Mouse (Mus musculus) megakaryocyte progenitor cell, adult 5-6 weeks (primary cell): ENCODE measurements at regions not wholly inside any gene's neighbourhood (a gene's known extent, or its start where the extent isn't known, plus 50 kb on each side); places are given as distances from the start of the nearest gene placed in this dataset.

Source experiments
- ATAC-seq: replicated peaks from 2 replicates; pipeline ENCODE4 v1.8.0; 2016; ENCODE audit warnings: mild to moderate bottlenecking, moderate TSS enrichment, inconsistent platforms; ENCODE audit not compliant: poor library complexity

DNA sequence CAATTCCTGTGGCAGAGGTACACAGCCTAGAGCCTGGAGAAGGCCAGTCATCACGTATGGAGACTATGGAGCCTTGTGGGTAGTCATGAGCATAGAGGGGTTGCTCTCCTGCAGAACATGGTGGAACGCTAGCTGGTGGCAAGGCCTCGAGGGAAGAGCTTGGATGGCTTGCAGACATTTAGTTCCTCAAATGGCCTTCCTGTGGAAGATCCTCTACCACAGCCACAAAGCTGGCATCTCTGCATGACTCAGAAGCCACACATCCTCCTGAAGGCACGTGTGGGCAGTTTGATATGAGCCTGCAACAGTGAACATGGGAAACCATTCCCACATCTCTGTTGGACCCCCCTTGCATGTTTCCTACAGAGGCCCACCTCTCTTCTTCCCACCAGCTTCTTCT is 547.9 kb upstream of the Lrrc6 start:
- peak; percentile 91 for ATAC-seq

DNA sequence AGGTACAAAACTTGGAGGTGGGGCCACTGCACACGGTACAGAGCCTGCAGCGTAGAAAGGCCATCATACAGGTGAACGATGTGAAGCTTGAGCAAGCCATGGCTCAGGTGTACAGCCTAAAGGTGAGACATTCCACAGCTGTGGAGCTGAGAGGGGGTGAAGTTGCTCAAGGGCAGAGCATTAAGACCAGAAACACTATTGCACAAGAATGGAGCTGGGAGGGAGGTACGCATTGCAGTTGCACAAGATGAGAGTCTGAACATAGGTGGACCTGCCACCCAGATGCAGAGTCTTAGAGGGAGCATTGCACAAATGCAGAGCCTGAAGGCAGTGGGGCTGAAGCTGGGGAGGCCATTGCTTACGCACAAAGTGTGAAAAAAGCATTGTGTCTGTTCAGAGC is 547.4 kb upstream of the Lrrc6 start:
- ATAC-seq: peak; percentile 75

DNA sequence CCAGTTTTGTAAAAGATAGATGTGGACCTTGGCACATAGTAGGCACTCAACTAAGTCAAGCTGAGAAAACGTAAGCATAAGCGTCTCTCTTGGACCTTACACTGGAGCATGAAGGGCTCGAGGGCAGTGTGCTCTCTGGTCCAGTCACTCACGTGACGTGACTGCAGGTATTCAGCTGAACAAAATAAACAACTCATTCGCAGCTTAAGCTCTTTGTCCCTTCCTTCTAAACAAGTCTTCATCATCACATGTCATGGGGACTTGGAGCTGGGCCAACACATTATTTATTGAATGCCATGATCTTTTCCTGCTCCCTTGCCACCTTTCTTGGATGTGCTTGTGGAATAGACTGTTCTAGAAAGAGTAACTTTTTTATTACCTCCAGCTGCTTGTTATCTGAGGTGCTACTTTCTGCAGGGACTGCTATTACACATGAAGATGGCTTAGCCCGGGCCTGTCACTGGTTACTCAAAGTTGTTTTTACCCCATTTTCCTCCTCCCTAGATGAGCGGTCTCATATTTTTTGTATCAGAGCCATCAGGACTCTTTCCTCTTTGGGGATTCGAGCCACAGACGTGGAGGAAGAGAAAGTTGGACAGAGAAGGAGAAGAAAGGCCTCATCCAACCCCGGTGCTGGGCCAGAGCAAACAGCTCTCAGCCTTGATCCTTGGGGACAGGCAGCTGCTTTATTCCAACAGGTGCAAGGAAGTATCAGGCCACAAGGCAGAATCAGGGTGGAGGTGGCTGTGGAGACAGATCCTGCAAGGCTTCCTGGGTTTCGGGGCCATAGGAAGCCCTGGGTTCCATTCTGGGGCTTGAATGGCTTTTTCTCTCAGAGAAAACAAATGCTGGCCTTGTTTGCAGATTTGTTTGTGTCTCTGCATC is 545.5 kb upstream of the Lrrc6 start:
- ATAC-seq: no peak

DNA sequence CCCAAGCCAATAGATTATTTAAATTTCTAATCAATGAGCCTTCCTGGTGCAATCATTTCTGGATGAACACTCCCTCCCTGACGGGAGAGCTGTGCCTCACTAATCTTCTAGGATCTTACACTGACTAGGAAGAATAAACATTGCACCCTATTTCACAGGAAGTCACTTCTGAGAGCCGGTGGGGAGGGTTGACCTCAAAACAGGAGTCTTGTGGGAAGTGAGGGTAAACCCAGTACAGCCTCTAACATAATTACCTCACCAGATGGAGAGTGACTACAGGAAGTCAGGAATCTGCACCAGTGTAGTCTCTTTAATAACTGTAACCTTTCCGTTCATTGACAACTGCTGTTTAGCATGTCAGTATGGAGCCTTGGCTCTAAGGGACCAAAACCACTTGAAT is 544.6 kb upstream of the Lrrc6 start:
- peak; percentile 57 for ATAC-seq

DNA sequence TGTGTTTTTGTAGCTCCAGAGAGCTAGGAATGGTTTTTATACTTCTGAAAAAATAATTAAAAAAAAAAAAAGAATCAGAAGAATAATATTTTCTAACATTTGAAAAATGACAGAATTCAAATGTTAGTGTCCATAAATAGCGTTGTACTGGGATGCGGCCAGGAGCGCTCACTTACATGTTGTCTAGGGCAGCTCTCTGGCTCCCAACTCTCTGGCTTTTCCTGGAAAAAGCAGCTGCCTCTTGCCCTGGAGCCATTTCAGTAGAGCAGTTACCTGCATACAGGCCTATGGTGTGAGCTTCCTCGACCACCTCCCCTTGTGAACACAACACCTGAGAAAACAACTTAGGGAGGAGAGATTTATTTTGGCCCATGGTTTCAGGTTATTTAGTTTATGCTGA is 544.1 kb upstream of the Lrrc6 start:
- no peak for ATAC-seq

DNA sequence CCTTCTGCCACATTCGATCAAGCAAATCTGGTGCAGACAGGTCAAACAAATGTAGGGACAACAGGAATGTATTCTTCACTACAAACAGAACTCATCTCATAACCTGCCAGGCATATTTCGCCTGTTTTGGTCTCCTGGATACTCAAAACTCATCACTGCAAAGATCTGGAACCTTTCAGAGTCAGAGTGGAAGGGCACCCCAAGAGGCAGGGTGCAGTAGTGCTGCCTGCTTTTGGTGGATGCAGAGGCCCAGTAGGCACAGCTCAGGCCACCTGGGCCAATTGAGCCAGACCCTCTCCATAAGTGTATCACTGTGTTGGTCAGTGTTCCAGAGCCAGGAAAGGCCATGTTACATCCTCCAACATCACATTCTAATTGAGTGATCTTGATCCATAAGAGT is 541.4 kb upstream of the Lrrc6 start:
- peak; percentile 44 for ATAC-seq

DNA sequence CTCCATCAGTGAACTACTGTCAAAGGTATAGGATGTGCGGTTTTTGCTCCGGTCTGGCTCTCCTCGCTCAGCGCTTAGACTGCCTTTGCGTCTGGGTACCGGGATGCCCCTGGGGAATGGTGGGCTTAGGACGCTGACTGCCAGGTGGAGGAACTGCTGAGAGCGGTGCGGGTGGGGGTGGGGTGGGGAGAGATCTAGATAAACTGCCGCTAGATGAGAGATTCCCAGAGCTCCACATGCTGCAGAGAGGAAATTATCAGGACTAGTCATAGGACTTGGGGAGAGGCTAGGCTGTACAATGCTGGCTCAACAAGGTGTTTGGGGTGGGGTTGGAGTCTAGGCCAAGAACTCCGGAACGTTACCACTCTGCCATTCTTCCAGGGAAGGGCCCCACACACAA is 539.5 kb upstream of the Lrrc6 start:
- ATAC-seq: no peak

DNA sequence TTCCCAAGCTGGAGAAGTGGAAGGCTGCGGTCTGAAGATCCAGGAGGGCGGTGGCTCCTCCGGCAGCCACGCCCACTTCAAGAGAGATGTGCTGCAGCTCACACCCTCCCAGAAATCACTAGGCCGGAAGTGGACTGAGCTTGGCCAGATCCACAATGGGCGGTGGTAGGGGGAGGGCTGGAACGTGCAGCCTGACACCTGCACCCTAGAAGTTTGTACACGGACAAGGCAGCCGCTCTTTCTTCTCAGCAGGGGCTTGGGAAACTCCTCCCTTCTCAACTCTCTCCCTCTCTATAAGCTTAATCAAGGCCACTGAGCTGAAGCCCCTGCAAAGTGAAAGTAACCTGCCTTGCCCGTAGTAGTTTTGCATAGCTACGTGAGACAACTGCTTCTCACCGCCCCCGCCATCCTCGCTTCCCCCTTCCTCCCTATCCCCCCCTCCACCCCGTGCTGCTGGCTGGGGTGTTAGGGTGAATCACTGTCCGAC is 538.8 kb upstream of the Lrrc6 start:
- ATAC-seq: peak; percentile 75

DNA sequence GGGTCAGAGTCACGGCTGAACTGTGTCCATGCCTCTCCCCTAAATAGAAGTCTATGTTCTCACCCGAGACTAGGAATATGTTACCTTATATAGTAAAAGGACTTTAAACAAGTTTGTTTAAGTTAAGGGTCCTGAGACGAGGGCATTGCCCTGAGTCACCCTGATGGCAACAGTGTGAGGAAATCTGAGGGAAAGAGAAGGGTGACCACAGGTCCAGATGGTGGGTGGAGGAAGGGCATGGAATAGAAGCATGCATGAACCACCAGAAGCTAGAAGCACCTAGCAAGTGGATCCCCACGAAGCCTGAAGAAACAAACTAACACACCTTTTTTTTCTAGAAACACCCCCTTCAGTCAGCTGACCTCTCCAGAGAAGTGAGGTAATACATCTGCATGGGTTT is 536.9 kb upstream of the Lrrc6 start:
- peak; percentile 57 for ATAC-seq

DNA sequence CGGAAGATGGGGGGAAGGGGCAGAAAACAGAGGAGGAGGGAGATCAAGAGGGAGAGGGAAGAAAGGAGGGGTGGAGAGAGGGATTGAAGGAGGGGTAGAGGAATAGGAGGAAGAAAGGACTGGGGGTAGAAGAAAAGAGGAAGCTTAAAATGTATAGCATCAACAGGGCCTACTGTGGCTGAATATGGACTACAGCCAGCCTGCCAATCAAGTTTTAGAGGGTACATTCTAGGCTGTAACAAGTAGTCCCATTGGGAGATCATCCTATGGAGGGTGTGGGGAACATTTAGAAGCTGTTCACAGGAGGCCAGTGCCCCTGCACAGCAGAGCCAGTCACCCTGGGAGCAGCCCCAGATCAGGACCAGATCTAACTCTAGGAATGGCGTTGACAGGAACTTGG is 535.6 kb upstream of the Lrrc6 start:
- ATAC-seq: no peak

DNA sequence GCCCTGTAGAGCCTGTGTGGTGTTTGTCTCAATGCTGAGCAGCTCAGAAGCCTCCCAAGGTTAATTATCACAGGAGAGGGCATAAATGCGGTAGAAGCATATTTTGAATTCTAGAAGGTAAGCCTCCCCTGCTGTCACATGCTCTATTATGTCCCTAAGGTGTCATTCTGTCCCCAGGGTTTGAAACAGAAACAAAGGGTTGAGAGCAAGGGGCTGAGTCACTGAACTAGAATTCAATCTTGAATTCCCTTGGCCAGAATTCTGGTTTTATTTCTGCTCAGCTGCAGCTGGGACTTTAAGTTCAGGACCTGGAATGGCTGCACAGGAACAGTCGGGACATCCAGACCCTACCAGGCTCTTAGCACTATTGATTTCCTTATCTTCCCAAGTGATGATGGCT is 533.2 kb upstream of the Lrrc6 start:
- no peak for ATAC-seq

DNA sequence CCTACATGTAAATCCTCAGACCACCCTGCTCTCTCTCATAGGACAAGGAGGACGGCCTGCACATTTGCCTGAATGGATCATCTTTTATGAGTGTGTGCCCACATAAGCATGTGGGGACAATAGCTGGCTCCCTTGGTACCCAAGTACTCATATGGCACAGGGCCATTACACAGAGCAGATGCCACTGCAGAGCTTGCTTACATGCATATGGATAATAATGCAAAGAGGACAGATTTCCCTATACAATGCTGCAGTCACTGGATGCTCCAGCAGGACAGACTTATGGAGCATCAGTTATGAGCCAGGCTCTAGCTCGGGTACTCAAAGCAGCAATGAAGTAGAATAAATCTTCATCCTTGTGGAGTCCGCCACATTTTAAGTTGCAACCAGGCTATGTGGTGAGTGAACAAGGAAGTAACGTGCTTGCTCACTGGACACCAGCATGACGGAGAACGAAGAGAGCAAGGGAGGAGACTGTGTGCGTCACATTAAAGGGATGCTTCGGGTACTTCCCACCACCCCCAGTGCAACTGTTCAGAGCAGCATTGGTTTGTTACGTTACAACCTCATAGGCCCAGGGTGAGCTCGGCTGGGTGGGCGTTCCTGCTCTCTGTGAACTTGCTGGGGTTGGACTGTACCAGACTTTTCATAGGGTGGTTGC is 531.3 kb upstream of the Lrrc6 start:
- peak; percentile 51 for ATAC-seq

DNA sequence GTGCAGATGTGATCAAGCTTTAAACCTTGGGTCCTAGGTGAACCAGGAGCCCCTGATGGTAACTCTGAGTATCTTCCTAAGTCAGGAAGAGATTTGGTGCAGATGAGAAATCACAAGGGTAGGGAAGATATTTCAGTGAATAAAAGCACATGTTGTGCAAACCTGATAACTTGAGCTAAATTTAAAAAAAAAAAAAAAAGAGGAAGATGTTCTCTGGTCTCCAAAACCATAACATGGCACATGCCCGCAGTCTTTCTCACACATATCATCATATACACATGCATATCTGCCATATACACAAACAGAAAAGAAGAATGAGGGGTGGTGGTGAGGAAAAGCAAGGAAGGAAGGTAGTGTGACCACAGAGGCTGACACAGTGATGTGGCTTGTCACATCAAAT is 530.3 kb upstream of the Lrrc6 start:
- peak; percentile 49 for ATAC-seq

DNA sequence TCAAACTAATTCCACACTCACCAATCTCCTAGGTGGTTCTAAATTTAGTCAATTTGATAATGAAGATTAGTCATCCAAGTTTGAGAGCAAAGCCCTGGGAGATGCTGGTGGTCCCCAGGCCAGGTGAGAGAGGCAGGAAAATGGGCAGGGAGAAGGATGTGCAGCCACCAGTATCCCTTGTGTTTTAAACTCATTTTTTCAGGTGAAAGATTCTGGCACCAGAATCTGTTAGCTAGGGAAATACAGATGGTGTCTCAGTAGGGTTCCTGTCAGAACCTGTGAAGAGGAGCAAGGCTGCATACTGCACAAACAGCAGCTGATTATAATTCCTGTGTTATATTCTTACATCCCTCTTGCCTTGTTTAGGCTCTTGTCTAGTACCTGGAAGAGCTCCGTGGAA is 527.5 kb upstream of the Lrrc6 start:
- no peak for ATAC-seq

DNA sequence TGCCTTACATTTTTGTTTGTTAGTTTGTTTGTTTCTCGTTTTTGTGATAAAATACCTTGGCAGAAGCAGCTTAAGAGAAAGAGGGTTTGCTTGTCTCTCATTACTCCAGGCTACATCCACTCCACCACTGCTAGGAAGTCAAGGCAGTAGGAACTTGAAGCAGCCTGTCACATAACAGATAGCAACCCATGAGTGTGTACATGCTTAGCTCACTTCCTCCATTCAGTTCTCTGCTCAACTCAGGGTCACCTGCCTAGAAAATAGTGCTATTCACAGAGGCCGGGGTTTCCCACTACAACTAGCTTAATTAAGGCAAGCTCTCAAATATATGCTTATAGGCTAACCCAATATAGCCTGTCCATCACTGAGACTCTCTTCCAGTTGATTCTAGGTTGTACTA is 527.0 kb upstream of the Lrrc6 start:
- no peak; the same call in 1 of the 2 replicates for ATAC-seq

DNA sequence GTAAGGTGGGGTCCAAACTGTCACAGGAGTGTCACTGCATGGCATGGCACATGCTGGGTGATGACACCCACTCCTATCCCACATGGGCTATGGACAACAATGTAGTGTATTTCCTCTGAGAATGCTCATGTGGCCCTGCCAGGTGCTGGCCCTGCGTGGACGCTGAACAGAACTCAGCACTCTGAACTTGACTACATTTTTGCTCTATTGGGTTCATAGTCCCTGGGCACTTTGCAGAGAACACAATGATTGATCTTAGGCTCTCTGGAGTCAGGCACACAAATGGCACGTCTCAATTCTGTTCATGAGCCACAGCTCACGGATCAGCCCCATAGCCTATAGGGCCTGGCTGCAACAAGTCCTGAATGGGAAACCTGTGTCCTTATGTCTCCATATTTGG is 525.0 kb upstream of the Lrrc6 start:
- ATAC-seq: no peak

DNA sequence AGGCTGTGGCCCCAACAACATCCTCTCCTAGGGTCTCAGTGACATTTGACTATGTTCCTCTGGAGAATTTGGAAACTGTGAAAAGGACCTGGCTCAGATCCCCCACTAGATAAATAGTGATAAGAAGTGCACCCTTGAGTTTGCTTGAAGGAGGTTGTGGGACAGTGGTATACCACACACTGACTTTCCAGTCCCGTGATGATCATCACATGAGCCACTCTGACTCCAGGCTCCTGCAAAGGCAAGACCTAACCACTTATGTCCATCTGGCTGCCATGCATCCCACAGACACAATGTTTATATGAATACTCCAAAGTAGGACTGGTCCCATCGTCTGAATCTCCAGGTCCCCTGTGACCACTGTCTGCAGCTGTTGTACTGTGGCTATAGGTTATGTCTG is 523.7 kb upstream of the Lrrc6 start:
- ATAC-seq: no peak

DNA sequence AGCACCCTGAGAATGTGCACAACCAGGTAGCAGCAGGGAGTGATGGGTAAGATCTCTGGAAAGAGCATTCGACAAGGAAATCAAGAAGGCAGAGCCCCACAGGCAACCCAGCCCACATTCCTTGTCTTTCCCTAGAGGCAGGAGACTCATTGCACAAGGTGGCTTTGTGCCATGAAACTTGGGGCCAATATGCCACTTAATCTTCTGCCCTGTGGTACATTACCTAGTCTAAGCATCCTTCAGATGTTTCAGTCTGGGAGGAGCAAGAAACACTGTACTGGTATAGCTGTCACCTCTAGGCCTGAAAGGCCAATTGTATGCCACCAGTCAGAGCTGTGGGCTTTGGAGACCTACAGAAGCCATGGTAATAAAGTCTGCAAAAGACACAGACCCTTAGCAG is 522.4 kb upstream of the Lrrc6 start:
- ATAC-seq: no peak

DNA sequence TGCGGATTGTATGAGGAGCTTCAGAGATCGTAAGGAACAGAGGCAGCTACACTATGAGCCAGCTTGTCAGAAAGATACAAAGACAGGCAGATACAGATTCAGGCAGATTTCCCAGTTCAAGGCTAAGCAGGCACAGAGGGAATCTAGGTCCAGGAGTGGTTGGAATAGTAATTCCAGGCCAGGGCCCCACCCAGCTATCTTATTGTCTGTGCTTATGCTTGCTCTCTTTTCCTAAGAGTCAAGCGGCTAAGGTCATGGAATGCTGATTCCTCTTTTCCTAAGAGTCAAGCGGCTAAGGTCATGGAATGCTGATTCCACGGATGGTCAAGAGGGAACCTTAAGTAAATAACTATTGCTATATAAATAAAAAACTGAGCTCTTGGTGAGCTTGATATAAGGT is 520.7 kb upstream of the Lrrc6 start:
- ATAC-seq: no peak

DNA sequence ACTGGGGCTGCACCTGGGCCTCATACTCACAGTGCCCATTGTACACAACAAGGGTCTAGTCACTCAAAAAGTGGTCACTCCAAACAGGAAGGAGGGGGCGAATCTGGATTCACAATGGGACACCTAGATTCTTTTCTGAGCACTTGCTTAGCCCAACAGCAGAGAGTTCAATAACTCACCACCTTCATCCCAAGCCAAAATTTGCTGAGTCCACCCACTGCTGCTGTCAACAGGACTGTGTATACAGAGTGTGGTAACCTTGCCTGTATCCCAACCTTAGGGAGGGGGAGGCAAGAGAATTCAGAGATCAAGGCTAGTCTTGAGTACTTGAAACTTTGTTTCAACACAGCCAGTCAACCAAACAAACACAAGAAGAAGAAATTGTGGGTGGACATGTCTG is 519.2 kb upstream of the Lrrc6 start:
- ATAC-seq: no peak

DNA sequence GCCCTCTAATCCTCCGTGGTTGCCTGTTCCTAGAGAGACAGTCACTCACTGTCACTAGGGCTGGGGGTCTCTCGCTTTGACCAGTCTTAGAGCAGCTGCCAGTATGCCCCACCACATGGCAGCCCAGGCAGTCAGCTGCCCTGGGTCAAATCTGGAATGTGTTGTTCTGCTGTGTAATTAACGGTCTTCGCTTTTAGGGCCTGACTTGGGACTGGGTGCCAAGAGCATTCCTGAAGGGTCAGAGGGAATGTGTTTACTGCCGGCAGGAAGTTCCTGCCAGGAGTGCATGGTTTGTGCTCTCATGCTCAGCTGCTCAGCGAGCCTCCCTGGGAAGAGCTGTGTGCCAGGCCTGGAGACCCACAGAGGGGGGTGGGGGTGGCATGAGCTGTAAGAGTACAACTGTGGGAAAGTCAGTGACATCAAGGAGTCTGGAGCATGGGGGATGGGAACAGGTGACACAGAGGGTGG is 518.5 kb upstream of the Lrrc6 start:
- ATAC-seq: no peak
